Mouse (Mus musculus) hindbrain, embryonic 14.5 days (tissue): ENCODE measurements around the gene Cd151. TPM values are rescaled to one million over a fixed set of nuclear protein-coding genes. Genes with fewer than 3 reads are reported as not detected.
A peak's percentile ranks its signal among the peaks of the same experiment; 100 is the strongest.

ENCODE experiments used
- ATAC-seq: fragments of 200-750 bp; cut with Nextera tagmentation; 2 replicates; pipeline ENCODE4 v1.8.0; 2017; ENCODE audit warnings: moderate number of reproducible peaks, mild to moderate bottlenecking, moderate TSS enrichment, moderate library complexity; ENCODE audit not compliant: low FRiP score
- DNase-seq: peaks from one replicate; pipeline ENCODE4 v3.0.0-alpha.2; 2015; ENCODE audit warnings: low spot score
- H3K27ac ChIP-seq: fragments of 300-500 bp; sonication (generic); 2 replicates; pipeline ENCODE4 v1.5.1; 2014; ENCODE audit warnings: mild to moderate bottlenecking, moderate library complexity
- H3K27me3 ChIP-seq: fragments of 300-500 bp; sonication (generic); 2 replicates; pipeline ENCODE4 v1.6.1; 2014; ENCODE audit warnings: mild to moderate bottlenecking, low read length, mixed read lengths; ENCODE audit not compliant: control insufficient read depth, insufficient read depth
- H3K36me3 ChIP-seq: fragments of 300-500 bp; sonication (generic); replicated peaks from 2 replicates; pipeline ENCODE4 v1.6.1; 2014; ENCODE audit not compliant: control insufficient read depth, insufficient read depth
- H3K4me1 ChIP-seq: fragments of 300-500 bp; sonication (generic); replicated peaks from 2 replicates; pipeline ENCODE4 v1.6.1; 2014; ENCODE audit warnings: antibody characterized with exemption, low read length, mixed read lengths; ENCODE audit not compliant: control insufficient read depth, insufficient read depth
- H3K4me2 ChIP-seq: fragments of 300-500 bp; sonication (generic); replicated peaks from 2 replicates; pipeline ENCODE4 v1.6.1; 2014; ENCODE audit warnings: mild to moderate bottlenecking, moderate library complexity
- H3K4me3 ChIP-seq: fragments of 300-500 bp; sonication (generic); replicated peaks from 2 replicates; pipeline ENCODE4 v1.5.1; 2014; ENCODE audit warnings: mild to moderate bottlenecking, low read length
- H3K9ac ChIP-seq: fragments of 300-500 bp; sonication (generic); 2 replicates; pipeline ENCODE4 v1.6.1; 2014
- H3K9me3 ChIP-seq: fragments of 300-500 bp; sonication (generic); 2 replicates; pipeline ENCODE4 v1.6.1; 2016; ENCODE audit warnings: low read length; ENCODE audit not compliant: control insufficient read depth
- WGBS: fragments of 180-500 bp; shearing (Covaris S2); extraction: QIAGEN DNeasy Blood & Tissue Kit; methylation state at CpG from one replicate; pipeline ENCODE4 v1.1.7; 2014; 5-methylcytosine and 5-hydroxymethylcytosine counted together
- polyA plus RNA-seq: library from polyadenylated mRNA; unstranded; fragments of >200 nt; fragmentation: Nextera tagmentation; extraction: Ambion mirVana; gene quantifications from 2 replicates; pipeline ENCODE4 v1.2.1, GENCODE M21; 2014

The Cd151 gene
- polyA plus RNA-seq, 1 experiment from 2014 or later: 50.4 TPM

DNA sequence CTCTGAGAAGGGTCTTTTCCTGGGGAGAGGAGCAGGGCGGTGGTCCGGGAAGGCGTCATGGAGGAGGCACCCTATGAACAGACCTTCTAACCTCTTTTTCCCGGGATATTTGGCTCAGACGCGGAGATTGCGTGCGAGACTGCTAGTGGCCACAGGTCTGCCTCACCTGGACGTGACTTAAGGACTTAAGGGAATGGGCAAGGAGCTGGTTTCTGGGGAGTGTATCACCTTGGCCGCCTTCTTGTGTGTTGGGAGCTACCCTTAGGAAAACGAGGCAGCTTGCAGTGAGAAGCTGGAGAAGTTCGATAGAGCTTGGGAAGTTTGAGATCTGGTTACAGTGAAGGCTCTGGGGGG, 8.6 kb downstream of the Cd151 start:
- H3K27ac ChIP-seq: peak overlapping the region; percentile 47; the same call in 1 of the 2 replicates

DNA sequence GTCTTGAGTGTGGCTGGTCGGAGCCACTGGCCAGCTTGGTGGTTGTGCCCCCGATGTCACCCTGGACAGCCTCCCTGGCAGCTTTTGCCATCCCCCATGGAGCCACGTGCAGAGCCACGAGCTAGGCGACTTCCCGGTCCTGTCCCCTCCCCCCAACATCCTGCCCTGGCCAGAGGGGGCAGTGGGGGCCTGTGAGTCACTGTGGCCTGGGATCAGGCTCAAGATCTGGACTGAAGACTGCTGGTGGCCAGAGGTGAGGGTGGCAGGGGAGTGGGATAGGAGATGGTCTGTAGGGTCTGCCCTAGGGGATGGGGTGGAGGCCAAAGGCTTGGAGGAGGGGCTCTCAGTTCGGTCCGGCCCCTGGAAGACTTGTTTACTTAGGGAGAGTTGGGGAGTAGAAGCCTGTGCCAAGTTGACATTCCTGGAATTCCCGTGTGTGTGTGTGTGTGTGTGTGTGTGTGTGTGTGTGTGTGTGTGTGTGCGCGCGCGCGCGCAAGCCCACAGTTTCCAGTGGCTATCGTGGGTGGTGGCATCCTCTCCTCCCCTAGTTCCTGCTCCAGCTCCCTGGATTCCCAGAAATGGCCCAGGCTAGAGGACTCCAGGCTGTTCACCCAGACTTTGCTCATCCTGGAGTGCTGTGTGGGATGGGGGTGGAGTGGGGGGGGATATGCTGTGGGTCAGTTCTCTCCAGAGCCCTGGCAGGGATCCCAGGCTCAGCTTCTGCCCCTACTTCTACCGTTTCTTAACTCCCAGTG, 9.2 kb downstream of the Cd151 start:
- ATAC-seq (no peak), DNase-seq (peak; percentile 31)
- H3K27me3 ChIP-seq: 0 out of 2 replicates have a peak, but pooled peaks cover 7% of the 10 kb centered on the region
- peak overlapping the region; percentile 63 for H3K4me2 ChIP-seq
- no peaks in the 10 kb centered on the region for H3K9me3 ChIP-seq
- H3K27ac ChIP-seq: peak overlapping the region; percentile 47; the same call in 1 of the 2 replicates
- no peak overlapping the region for H3K9ac ChIP-seq
- H3K4me1 ChIP-seq: peaks cover 20% of the 10 kb centered on the region
- peak overlapping the region; percentile 69 for H3K4me3 ChIP-seq
- H3K36me3 ChIP-seq: peaks cover 14% of the 10 kb centered on the region
- WGBS: 8% methylated on average over 17 of the region's 17 CpGs

More for the DNA sequence above, 8.6 kb downstream of the Cd151 start:
- H3K9ac ChIP-seq: peak overlapping the region; percentile 94
- no peak for DNase-seq
- H3K9me3 ChIP-seq: no peaks in the 10 kb centered on the region
- no peak for ATAC-seq
- 2% methylated on average over 12 of the region's 12 CpGs for WGBS
- H3K4me1 ChIP-seq: peaks cover 20% of the 10 kb centered on the region
- 0 out of 2 replicates have a peak, but pooled peaks cover 7% of the 10 kb centered on the region for H3K27me3 ChIP-seq
- H3K4me2 ChIP-seq: peak overlapping the region; percentile 63
- peak overlapping the region; percentile 69 for H3K4me3 ChIP-seq
- H3K36me3 ChIP-seq: peaks cover 20% of the 10 kb centered on the region

GRCm38 (mm10) chr7:141476981-141477370, 9.8 kb downstream of the Cd151 start:
- peaks cover 20% of the 10 kb centered on the region for H3K4me1 ChIP-seq
- DNase-seq (no peak), ATAC-seq (no peak)
- H3K4me3 ChIP-seq: no peak overlapping the region
- no peaks in the 10 kb centered on the region for H3K9me3 ChIP-seq
- peak overlapping the region; percentile 41; the same call in 1 of the 2 replicates for H3K27ac ChIP-seq
- H3K36me3 ChIP-seq: peaks cover 9% of the 10 kb centered on the region
- 28% methylated on average over 7 of the region's 7 CpGs for WGBS
- H3K27me3 ChIP-seq: 0 out of 2 replicates have a peak, but pooled peaks cover 7% of the 10 kb centered on the region
- peak overlapping the region; percentile 63 for H3K4me2 ChIP-seq
- no peak overlapping the region for H3K9ac ChIP-seq

DNA sequence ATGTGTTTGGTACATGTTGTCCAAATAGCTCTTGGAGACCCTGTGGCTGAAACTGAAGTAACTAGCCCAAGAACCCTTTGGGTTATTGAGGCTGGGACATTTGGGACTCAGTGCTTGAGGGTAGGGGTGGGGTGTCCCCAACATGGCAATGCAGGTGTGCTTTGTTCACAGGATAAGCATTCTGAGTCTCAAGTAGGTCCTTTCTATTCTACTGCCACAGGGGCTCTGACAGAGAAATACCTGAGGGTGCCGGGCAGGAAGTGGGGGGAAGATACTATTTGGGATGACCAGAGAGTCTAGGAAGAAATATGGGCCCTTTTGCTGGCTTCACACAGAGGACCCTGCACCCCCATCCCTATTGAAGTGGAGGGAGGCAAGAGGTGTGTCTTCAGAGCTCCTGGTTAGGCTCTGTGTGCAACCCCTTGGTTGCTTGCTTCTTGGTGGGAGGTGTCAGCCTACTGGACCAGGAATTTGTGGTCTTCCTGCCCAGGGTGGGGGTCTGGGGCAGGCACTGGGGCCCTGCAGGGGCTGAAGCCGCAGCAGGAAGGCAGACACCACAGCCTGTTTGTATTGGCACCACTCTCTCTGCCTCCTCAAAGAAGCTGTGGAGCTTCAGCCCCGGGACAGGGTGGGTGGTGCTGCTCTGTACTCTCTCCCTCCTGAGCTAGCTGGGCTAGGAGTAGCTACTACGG, 10.5 kb downstream of the Cd151 start:
- Histone ChIP-seq H3K27ac (0 out of 2 replicates have a peak overlapping the region, but pooled peaks have one; percentile 41), H3K9ac (no peak overlapping the region), H3K27me3 (0 out of 2 replicates have a peak, but pooled peaks cover 9% of the 10 kb centered on the region), H3K9me3 (no peaks in the 10 kb centered on the region), H3K4me2 (peak overlapping the region; percentile 63), H3K36me3 (peaks cover 1% of the 10 kb centered on the region), H3K4me3 (no peak overlapping the region), H3K4me1 (peaks cover 26% of the 10 kb centered on the region)
- DNase-seq: no peak
- WGBS: 62% methylated on average over 4 of the region's 4 CpGs
- no peak for ATAC-seq

DNA sequence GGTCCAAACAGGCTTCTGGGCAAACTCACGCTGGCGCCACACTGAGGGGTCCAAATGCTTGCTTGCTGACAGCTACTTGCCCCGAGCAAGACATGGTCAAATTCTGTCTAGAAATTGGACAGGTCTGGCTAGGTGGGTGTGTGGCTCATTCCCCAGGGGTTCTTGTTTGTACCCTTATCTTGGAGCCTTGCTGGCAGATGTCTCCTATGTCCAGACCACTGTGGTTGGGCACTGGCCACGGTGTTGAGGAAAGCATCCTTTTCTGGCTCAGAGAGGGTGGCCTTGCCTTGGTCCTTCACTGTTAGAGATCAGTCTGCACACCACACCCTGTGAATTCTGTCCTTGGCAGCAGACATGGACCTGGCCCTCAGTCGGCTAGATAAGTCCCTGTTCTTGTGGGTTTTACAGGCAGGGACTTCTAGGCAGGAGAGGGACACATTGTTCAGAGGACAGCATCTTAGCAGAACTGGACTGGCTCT, 11.1 kb downstream of the Cd151 start:
- ATAC-seq (no peak), DNase-seq (no peak)
- Histone ChIP-seq H3K4me1 (peaks cover 32% of the 10 kb centered on the region), H3K4me3 (no peak overlapping the region), H3K27ac (no peak overlapping the region), H3K4me2 (no peak overlapping the region), H3K9ac (no peak overlapping the region), H3K27me3 (peaks cover 15% of the 10 kb centered on the region; the same call in 1 of the 2 replicates), H3K36me3 (no peaks in the 10 kb centered on the region), H3K9me3 (no peaks in the 10 kb centered on the region)
- 79% methylated on average over 5 of the region's 5 CpGs for WGBS

GRCm38 (mm10) chr7:141480842-141481497, 13.8 kb downstream of the Cd151 start:
- Histone ChIP-seq H3K36me3 (no peaks in the 10 kb centered on the region), H3K4me3 (peak overlapping the region; percentile 70), H3K4me1 (peaks cover 20% of the 10 kb centered on the region), H3K4me2 (peak overlapping the region; percentile 90), H3K9me3 (no peaks in the 10 kb centered on the region), H3K27ac (no peak overlapping the region; the same call in 1 of the 2 replicates), H3K9ac (peak overlapping the region; percentile 80), H3K27me3 (peaks cover 14% of the 10 kb centered on the region; the same call in 1 of the 2 replicates)
- ATAC-seq: peak; percentile 49
- DNase-seq: peak; percentile 81
- 10% methylated on average over 10 of the region's 10 CpGs for WGBS

DNA sequence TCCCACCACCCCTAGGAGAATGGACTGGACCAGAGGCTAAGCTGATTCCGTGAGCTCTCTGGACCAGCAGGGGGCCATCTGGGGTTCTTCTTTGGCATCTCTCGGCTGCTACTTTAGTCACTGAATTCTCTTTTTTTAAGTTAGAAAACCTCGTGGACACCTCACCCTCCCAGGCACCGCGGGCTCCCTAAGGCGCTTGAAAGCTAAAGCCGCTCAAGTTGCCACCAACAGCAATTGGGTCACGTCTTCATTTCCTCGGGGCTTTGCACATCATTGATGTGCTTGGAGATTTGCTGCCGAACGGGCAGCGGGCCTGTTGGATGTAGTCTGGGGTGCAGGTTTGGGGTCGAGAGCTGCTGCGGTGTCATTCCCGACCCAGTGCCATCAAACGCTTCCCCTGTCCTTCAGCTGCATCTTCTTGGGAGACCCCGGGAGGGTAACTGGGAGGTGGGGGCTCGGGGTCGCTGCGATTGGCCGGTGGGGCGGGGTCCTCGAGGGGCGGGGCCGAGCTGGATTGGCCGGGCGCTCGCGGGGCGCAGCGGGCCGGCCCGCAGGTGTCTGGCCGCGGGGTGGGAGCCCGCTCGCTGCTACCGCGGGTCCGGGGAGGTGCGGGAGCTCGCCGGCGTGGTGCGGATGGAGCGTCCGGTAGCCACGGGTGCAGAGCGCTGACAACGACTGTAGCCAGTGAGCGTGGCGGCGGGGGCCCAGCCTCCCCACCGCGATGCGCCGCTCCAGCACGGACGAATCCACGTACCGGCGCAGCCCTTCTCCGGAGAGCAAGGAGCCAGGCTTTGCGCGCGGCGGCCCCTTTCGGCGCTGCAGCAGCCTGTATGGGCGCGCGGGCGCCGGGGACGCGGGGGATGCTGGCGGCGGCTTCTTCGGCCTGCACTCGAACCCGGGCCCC, 14.6 kb downstream of the Cd151 start:
- no peaks in the 10 kb centered on the region; the same call in 1 of the 2 replicates for H3K36me3 ChIP-seq
- H3K4me1 ChIP-seq: peaks cover 18% of the 10 kb centered on the region
- peak; percentile 56 for DNase-seq
- no peaks in the 10 kb centered on the region for H3K9me3 ChIP-seq
- peak overlapping the region; percentile 90 for H3K4me2 ChIP-seq
- peak; percentile 63 for ATAC-seq
- peak overlapping the region; percentile 75 for H3K27ac ChIP-seq
- WGBS: under 1% methylated on average over 78 of the region's 81 CpGs
- H3K4me3 ChIP-seq: peak overlapping the region; percentile 70
- H3K9ac ChIP-seq: peak overlapping the region; percentile 80
- H3K27me3 ChIP-seq: peaks cover 10% of the 10 kb centered on the region; the same call in 1 of the 2 replicates

DNA sequence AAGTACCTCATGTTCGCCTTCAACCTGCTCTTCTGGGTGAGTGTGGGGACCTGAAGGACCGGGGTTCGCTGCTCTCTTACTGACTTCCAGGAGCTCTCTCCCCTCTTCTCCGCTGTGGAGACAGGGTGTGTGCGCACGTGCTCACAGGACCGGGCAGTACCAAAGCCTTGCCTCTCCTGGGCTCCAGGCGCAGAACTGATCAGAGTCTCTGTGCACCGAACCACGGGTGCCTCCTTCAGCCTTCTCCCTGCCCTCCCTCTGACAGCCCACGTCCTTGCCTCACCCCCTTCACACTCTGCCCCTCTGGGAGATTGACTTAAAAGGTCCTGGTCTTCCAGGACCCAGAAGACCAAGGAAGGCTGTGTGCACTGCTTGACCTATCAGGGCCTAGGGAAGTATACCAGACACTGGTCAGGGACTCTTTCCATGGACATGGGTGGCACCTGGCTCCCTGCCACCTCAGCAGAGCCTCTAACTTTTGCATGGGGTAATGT, 15.4 kb downstream of the Cd151 start:
- Histone ChIP-seq H3K4me2 (peak overlapping the region; percentile 90), H3K27ac (peak overlapping the region; percentile 75; the same call in 1 of the 2 replicates), H3K4me1 (peaks cover 26% of the 10 kb centered on the region), H3K27me3 (peaks cover 10% of the 10 kb centered on the region; the same call in 1 of the 2 replicates), H3K36me3 (no peaks in the 10 kb centered on the region; the same call in 1 of the 2 replicates), H3K9ac (peak overlapping the region; percentile 80), H3K4me3 (peak overlapping the region; percentile 70), H3K9me3 (no peaks in the 10 kb centered on the region)
- no peak for DNase-seq
- peak; percentile 3; the same call in 1 of the 2 replicates for ATAC-seq
- WGBS: 4% methylated on average over 11 of the region's 11 CpGs
